Mouse (Mus musculus) heart, postnatal 14 days (tissue): ENCODE data around the gene Pitpnm3. TPM values are rescaled to one million over a fixed set of nuclear protein-coding genes. Genes with fewer than 3 reads are reported as not detected.
A peak's percentile ranks its signal among the peaks of the same experiment; 100 is the strongest.

Experiments used
- DNase-seq, 2 experiments: peaks; one replicate each; pipeline ENCODE4 v3.0.0; 2021 to 2022
- intact Hi-C: fragments of 180-260 bp; cut with DNase I; formaldehyde crosslinking; loops from one replicate; pipeline ENCODE4 v1.15.1; 2025
- total RNA-seq, 2 experiments: library from RNA; stranded (reverse); gene quantifications; 2 replicates each; pipeline ENCODE4 v1.2.3; 2021

Pitpnm3 gene
- total RNA-seq, 2 experiments from 2014 or later: 1.3 to 1.6 TPM

DNA sequence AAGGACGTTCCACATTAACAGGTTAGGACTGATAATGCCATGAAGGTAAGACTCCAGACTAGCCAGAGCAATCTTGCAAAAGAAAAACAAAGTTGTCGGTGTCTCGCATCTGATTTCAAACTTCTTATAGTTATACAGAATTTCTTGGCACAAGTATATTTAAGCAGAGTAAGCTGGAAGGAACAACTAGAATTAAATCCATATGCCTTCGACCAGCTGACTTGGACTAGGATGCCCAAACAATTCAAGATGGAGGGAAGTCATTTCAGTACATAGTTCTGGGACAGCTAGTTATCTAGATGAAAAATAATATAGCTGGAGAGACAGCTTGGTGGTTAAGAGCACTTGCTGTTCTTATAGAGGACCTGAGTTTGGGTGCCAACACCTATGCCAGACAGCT lies 34.6 kb downstream of the Pitpnm3 start:
- intact Hi-C loops: no loop called here
- no peak for DNase-seq

DNA sequence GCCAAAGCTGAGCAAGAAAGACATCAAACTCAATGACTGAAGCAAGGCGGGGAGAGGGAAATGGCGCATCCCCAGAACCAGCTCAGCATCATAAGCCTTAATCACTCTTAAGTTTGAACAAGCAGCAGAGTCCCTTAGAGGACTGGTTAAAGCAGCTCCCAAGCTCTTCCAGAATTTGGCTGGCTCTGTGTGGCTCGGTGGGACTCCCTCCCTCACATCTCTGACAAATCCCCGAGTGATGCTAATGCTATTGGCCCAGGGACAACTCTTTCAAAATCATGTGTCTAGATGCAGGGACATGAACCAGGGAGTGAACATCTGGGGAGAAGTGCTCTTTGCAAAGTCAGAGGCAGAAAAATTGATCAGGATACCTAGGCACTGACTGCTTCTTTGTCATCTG lies 36.4 kb downstream of the Pitpnm3 start:
- intact Hi-C loops: no loop called here
- DNase-seq: peak in 1 of 2 experiments; percentile 29

DNA sequence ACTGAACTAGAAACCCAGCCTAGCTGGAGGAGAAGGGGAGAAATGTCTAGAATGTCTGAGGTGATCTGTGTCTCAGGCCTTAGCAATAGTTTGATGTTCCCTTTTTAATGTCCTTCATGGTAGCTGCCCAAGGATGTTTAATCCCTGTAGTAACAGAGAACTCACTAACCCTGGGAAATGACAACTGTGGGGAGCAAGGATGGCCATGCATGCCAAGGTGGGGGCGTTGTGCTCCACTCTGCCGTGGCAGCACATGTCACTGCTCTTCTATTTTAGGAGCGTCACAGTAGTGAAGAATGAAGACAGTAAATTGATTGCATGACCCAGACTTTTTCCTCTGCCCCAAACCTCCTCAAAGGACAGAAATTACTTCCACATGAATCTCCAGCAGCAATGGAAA lies 37.6 kb downstream of the Pitpnm3 start:
- intact Hi-C loops: no loop called here
- DNase-seq: no peak

DNA sequence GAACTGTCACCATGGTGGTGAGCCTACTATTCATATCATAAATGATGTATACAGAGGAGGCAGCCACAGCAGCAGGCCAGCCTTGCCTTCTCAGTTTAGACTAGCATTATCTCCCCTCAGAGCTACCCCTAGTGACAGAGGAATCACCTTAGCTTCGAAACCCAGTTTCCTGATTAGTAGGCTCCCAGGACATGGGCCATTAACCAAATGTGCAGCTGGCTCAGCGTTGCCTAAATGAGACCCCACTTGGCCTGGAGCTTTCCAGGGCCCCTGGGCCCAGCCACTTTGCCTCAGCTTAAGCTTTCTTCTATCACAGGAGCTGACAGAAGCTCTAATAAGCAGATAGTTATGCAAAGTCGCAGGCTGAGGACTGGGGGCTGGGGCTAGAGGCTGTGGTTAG lies 39.6 kb downstream of the Pitpnm3 start:
- intact Hi-C loops: no loop called here
- DNase-seq: no peak

DNA sequence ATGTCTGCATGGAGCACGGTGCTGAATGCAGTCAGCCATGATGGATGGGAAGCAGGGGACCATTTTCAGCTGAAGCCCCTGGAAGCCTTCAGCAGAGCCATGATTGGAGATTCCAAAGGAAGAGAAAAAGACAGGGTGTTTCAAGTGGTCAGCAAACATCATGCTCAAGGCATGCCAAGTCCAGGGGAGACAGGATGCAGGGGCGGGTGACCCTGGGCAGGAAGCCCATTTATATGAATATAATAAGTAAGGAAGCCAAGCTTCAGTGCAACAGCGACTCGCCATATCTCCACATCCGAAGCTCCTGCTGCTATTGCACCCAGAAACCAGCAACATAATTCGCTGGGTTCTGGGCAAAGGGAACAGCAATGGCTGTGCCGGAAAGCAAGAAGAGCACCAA lies 41.1 kb downstream of the Pitpnm3 start:
- intact Hi-C loops: no loop called here
- peak; percentile 42 to 56 for DNase-seq

DNA sequence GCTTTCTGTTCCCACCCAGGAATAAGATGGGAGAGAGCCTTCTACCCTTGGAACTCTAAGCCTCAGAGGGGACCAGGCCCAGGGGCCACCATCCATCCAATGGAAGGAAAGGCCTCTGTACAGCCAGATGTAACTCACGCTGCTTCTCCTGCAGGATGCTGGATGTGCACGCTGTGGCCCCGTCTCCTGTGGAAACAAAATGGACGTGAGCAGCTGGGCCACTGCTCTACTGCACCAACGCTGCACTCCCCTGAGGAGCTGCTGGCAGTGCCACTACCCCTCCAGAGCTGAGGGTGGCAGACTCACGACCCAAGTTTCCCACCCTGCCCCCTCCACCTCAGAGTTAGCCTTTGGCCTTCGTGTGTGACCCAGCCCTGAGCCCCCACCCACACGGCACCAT lies 43.2 kb downstream of the Pitpnm3 start:
- intact Hi-C loops: no loop called here
- DNase-seq: no peak

DNA sequence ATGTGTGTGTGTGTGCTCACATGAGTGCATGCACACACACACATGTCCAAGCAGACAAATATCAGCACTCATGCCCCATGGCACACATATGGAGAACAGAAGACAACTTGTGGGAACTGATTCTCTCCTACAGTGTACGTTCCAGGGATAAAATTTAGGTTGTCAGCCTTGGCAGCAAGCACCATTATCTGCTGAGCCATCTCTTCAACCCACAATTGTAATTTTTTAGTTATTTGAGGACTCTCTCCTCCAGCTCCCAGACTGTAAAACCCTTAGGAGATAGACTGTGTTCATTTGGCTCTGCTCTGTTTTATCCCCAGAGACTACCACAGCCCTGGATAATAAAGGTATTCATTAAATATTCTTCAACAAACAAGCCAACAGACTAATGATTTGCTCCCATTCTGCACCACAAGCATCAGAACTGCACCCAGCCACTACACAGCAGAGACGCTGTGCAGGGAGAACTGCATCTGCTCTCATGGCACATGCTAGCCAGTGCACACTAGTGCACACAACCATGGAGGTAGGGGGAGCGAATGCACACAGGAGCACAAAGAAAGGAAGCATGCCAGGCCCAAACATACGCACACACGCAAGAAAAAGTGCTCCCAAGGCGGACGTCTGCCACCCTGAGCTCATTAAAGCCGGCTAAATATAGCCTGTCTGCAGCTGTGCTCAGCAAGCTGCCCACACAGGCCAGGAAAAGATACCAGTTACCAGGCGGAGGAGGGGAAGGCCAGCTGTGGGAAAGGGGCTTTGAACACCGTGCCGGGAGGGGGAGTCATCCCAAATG lies 49.1 kb downstream of the Pitpnm3 start:
- intact Hi-C loops: loop anchor here (5.0 kb wide), 1 partner anchor 41 kb away; no protein-coding TSS in a partner anchor
- DNase-seq: peak in 1 of 2 experiments; percentile 25

DNA sequence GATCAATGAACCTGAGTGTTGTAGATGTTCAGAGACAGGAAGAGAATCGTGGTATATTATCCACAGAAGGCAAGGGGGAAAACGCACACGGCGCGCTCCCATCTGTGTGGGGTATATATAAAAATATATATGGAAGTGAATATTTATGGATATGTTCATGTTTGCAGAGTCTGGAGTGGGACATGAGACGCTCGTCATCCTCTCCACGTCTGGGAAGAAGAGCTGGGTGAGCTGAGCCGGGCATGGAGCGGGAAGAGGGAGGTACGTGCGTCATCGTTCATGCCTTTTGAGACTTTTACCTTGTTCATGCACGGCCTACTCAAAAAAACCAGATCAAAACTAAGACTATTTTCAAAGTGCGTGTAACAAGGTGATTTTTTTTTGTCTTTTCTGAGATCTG lies 51.2 kb downstream of the Pitpnm3 start:
- DNase-seq: no peak
- intact Hi-C loops: no loop called here

DNA sequence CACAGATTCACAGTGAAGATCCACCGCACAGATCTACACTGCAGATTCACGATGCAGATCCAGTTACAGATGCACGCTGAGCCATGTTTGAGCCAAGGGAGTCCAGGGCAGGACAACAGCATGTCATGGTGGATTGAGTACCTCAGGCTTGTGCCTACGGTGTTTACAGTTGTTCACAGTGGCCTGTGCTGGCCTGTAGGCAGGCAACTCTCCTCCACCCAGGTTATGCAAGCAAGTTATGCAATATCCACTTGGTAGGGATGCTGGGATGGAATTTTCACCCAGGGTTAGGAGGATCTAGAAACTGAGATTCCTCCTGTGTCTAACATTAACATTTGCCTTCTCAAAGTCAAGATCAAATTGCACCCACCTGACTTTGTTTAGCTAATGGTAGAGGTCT lies 53.0 kb downstream of the Pitpnm3 start:
- intact Hi-C loops: no loop called here

DNA sequence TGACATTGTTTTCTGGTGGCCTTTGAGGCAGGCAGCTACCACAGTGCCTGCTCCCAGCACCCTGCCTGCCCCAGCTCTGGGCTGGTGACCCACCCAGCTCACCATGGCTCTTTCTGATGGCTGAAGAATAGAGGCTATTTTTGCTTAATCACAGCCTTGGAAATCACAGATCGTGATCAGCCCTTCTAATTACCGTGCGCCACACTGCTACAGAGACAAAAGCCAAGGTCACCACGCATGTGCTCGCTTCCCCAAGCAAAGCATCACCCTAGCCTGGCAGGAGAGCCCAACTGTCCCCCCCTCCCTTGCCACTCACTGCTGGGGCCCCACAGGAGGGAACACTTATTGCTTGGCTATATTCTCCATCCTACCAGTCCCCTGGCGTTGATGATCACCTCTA lies 55.1 kb downstream of the Pitpnm3 start:
- intact Hi-C loops: no loop called here
- DNase-seq: no peak

More for the DNA sequence above, 53.0 kb downstream of the Pitpnm3 start:
- no peak for DNase-seq

DNA sequence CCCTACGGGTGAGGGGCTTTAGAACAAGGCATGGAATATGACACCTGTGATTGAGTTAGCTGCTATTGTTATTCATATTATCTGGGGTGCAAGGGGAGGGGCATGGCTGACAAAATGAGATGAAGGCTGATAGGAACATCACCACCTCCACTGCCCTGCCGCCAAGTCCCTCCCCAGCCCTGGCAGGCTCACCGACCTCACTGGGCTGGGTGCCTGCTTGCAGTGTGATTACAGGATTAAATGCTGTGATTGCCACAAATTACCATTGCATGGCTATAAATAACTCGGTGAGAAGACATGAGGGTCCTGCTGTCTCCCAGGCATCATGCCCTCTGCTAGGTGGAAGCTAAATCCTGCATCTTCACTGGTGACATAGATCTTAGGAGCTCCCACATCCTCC lies 56.9 kb downstream of the Pitpnm3 start:
- peak; percentile 20 to 37 for DNase-seq

DNA sequence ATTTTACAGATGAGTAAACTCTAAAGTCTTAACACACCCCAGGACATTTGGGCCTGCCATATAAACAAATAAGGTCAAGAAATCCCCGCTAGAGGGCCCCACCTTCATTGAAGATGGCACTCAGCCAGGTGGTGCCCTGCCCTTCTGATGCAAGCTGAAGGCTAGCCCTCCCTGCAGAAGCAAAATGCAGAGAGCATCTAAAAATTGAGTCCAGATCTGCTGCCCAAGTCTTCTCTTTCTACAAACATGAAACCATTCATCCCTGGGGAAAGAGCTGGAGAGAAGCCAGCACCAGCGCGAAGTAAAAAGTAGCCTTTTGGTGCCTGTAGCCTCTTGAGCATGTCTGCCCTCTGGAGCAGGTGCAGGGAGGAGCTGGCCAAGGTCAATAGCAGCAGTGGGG lies 57.5 kb downstream of the Pitpnm3 start:
- no peak for DNase-seq
- intact Hi-C loops: no loop called here

More for the DNA sequence above, 56.9 kb downstream of the Pitpnm3 start:
- intact Hi-C loops: no loop called here

DNA sequence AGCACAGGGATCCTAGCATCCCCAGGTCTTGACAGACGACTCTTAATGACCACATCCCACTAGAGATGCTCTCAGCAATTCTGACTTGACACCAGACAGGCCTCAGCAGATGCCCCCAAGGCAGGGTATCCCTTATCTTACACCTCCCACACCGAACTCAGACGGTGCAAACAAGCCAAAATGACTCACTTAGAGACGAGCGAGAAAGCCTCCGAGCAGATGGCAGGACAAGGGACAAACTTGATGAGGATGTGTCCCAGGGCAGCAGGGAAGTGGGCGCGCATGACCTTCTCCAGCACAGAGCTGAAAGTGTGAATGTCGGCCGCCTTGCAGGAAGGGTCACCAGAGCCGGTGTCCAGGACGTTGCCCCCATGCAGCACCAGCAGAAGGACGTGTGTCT lies 61.3 kb downstream of the Pitpnm3 start:
- intact Hi-C loops: no loop called here
- no peak for DNase-seq

DNA sequence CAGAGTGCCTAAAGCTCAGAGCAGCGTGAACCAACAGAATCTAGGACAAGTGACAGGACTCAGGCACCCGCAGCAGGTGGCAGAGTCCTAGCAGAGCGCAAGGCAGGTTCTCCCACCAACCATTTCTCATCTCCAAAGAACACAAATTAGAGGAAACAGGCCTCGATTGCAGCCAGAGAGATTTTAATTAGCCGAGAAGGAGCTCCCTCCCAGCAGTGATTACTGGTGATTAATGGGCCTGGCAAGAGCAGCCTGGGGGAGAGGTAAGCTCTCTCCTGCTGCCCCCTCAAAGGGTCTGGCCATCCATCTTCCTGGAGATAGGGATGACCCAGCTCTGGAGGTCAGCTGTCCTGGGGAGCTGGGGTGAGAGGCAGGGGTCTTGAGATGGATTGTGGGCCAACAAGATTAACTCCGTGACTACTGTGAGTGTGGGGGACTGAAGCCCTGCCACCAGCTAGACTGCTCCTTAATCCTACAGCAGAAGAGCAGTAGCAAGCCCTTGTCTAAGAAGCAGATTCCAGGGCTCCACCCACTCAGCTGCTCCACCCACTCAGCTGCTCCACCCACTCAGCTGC lies 63.2 kb downstream of the Pitpnm3 start:
- intact Hi-C loops: no loop called here
- no peak for DNase-seq

DNA sequence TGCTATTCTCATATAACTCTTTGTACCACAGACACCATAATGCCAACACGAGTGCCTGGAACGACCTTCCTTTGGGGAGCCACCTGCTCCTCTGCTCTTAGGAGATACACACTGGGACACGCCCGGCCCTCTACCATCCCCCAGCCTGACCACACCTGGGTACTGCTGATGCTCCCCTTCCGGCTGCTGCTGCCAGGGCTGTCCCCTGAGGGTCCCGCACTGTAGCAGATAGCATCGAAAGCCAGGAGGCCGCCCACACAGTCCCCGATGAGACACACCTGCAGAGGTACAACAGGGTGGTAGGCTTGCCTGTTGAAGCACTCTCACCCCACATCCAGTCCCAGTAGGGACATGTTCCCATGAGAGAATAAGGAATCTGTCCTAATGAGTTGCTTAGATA lies 64.8 kb downstream of the Pitpnm3 start:
- no peak for DNase-seq

DNA sequence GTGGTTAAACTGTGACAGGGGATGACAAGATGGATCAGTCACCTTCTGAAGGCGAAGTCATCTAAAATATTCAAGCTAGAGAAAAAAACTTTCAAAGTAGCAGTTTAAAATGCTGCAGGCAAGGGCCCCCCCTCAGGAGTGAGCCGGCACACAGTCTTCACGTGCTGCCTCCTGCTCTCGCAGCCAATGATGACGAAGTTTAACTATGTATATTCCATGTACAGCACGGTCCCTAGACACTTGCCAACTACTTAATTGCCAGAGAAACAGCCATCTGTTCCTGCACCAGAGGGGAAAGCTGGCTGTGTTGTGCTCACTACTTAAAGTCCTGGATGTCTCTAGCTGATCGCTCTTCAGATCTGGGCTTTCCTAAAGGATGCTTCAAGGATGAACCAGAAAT lies 67.6 kb downstream of the Pitpnm3 start:
- intact Hi-C loops: loop anchor here (5.0 kb wide), 1 partner anchor 69 kb away; the partner anchor contains the start of gene Pitpnm3
- DNase-seq: no peak

More for the DNA sequence above, 64.8 kb downstream of the Pitpnm3 start:
- intact Hi-C loops: no loop called here

DNA sequence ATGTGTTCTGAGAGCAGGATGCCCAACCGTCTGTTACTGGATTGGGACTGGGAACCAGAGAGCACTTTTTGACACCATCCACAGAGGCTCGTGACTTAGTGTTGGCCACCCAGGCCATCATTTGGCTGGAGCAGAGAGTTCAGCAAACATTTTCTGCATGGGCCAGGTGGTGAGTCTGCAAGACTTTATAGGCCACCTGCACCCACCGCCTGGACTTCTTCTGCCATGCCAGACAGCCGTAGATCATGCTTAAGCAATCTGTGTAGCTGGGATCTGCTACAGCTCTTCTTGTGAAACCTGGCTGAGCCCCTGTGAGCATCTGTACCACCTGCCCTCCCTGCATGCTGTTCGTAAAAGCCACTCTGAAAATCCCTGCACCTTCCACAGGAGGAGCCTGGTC lies 68.3 kb downstream of the Pitpnm3 start:
- intact Hi-C loops: loop anchor here (5.0 kb wide), 1 partner anchor 70 kb away; the partner anchor contains the start of gene Pitpnm3
- DNase-seq: no peak

DNA sequence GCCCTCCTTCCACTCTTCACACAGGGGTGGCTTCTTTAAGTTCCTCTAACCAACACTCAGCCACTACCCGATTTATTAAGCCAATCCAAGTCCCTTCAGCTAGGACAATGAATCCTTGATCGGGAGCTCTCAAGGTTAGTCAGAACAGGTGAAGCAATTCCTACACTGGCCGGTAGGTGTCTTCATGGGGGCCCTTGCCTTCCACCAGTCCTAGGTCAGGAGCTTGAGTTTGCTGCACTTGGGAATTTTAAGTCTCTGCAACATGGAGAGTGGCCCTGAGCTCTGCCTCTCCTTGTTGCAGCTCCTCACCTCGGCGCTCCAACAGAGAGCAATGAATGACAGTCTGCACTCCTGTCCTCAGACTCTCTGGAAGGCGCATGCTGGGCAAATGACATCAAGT lies 69.2 kb downstream of the Pitpnm3 start:
- intact Hi-C loops: loop anchor here (5.0 kb wide), 1 partner anchor 71 kb away; the partner anchor contains the start of gene Pitpnm3
- peak; percentile 29 to 37 for DNase-seq

DNA sequence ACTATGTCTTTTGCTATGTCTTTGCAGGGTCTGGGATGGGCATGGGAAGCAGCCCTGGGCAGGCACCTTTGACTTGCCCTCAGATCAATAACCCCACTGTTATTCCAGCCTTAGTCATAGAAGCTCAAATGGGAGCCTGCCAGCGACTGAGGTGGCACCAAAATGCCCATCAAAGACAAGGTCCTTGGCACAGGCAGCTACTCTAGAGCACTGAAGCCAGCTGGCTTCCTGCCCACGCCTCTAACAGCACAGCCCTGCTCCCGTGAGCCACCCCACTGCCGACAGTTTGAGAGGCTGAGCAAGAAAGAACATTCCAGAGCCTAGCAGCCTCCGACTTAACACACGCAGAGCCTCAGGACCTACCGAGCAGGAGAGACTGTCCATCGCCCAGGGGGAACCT lies 70.5 kb downstream of the Pitpnm3 start:
- intact Hi-C loops: loop anchor here (5.0 kb wide), 1 partner anchor 72 kb away; the partner anchor contains the start of gene Pitpnm3
- DNase-seq: peak; percentile 58 to 66

DNA sequence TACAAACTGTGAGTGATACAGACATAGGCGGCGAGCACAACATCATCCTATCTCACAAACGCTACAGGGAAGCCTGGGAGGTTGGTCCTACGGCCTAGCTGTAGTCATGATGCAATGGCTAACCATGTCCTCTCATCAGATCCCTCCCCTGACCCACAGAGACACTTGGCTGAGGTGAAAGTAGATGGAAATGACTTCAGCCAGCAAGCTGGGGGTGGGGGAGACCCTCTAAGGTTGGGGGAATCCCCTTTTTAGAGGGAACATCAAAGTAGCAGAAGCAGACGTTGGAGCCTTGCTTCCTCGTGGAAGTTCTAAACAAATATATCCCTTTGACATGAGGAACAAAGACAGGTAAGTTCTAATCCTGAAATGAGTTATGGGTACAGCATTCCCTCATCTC lies 71.2 kb downstream of the Pitpnm3 start:
- DNase-seq: no peak
- intact Hi-C loops: no loop called here

DNA sequence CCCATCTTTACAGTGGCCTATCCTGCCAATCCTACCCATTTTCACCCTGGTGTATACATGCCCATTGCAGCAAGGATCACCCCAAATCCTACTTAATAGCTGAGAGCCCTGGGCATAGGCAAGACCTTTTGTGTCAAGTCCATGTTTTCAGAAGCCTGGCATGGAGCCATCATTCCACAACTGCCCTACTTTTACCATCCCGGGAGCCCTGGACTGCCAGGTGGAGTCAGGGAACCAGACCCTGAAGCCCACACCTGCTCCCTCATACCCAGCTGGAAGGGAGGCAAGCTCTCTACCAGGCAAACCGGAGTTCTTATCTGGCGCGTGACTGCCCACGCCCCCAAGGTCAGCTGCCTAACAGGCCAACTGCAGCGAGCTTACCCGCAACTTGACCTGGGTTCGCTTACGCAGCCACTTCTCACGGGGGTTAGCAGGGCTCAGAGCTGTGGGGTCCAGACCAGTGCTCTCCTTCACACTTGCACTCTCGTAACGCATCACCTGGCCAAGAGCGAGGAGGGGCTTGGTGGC lies 74.4 kb downstream of the Pitpnm3 start:
- intact Hi-C loops: no loop called here

DNA sequence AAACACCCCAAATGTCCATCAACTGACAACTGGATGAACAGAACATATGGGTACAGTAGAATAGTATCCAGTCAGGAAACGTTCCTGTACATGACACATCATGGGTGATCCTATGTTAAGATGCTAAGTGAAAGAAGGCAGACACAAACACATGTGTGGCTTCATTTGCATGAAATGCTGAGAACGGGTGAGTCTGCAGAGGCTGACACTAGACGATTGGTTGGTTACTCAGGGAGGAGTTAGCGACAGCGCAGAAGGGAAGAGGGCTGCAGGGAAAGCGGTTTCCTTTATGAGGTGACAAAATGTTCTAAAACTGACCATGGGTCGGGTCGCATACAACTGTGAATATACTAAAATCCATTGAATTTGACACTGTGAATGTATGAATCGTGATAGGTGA lies 75.2 kb downstream of the Pitpnm3 start:
- intact Hi-C loops: no loop called here
- no peak for DNase-seq

More for the DNA sequence above, 74.4 kb downstream of the Pitpnm3 start:
- DNase-seq: no peak
